Mouse (Mus musculus): ENCODE measurements around the gene Chrne. TPM values are rescaled to one million over a fixed set of nuclear protein-coding genes. Genes with fewer than 3 reads are reported as not detected.

The Chrne gene
- total and polyA plus RNA-seq, 3 experiments: not detected

- peaks cover 4% of the 10 kb centered on the region for H3K79me2 ChIP-seq (replicated peaks; ENCODE audit: control insufficient read depth, insufficient read depth, low read length)
- peaks cover 14% of the 10 kb centered on the region for H3K36me3 ChIP-seq (ENCODE audit: control insufficient read depth, insufficient read depth, low read length)
- peak within 1 kb of the TSS; percentile 77 for H3K9ac ChIP-seq (ENCODE audit: low read depth, low read length)
- H3K4me3 ChIP-seq: peak within 1 kb of the TSS; percentile 100
- WGBS: 42% methylated on average over 3 of the region's 3 CpGs
- intact Hi-C loops (cut with DNase I): no loop called here
- peaks cover 1% of the 10 kb centered on the region; the same call in 1 of the 2 replicates for H3K4me1 ChIP-seq (ENCODE audit: control insufficient read depth, insufficient read depth, low read length)
- TF ChIP-seq POLR2A (IDR thresholded peaks at IDR 0.05; ENCODE audit: insufficient read depth, low read depth, low read length): peak; percentile 65
- TF ChIP-seq CTCF (IDR thresholded peaks at IDR 0.05): no peak
- peak in 1 of 2 experiments; percentile 51 for DNase-seq
- peak within 1 kb of the TSS; percentile 99 for H3K27ac ChIP-seq
- no peaks in the 10 kb centered on the region for H3K27me3 ChIP-seq (ENCODE audit: control insufficient read depth, insufficient read depth, low read length)
Measured at GRCm38 (mm10) chr11:70656964-70657363, 37.9 kb upstream of the Chrne start, which contains the start of gene Eno3. Gene Eno3, plus strand, starts transcription at chr11:70657202.

- Histone ChIP-seq H3K27ac (peak overlapping the region; percentile 99), H3K36me3 (ENCODE audit: control insufficient read depth, insufficient read depth, low read length) (peaks cover 14% of the 10 kb centered on the region), H3K9ac (ENCODE audit: low read depth, low read length) (peak overlapping the region; percentile 13), H3K27me3 (ENCODE audit: control insufficient read depth, insufficient read depth, low read length) (no peaks in the 10 kb centered on the region), H3K4me3 (peak overlapping the region; percentile 100), H3K4me1 (ENCODE audit: control insufficient read depth, insufficient read depth, low read length) (peaks cover 3% of the 10 kb centered on the region; the same call in 1 of the 2 replicates), H3K79me2 (replicated peaks; ENCODE audit: control insufficient read depth, insufficient read depth, low read length) (peaks cover 4% of the 10 kb centered on the region)
- peak; percentile 81 to 86 for DNase-seq
- 16% methylated on average over 16 of the region's 16 CpGs for WGBS
- intact Hi-C loops (cut with DNase I): no loop called here
- peak; percentile 62 for TF ChIP-seq POLR2A (IDR thresholded peaks at IDR 0.05; ENCODE audit: insufficient read depth, low read depth, low read length)
- TF ChIP-seq CTCF (IDR thresholded peaks at IDR 0.05): no peak
- no peak for TF ChIP-seq EP300 (IDR thresholded peaks at IDR 0.05; ENCODE audit: insufficient read depth, low read depth, low read length)
Measured at GRCm38 (mm10) chr11:70656456-70656927, 37.5 kb upstream of the Chrne start.

GRCm38 (mm10) chr11:70655571-70656455, 36.8 kb upstream of the Chrne start:
- peak; percentile 82 to 83 for DNase-seq
- Histone ChIP-seq H3K4me1 (ENCODE audit: control insufficient read depth, insufficient read depth, low read length) (peaks cover 3% of the 10 kb centered on the region; the same call in 1 of the 2 replicates), H3K27me3 (ENCODE audit: control insufficient read depth, insufficient read depth, low read length) (no peaks in the 10 kb centered on the region), H3K79me2 (replicated peaks; ENCODE audit: control insufficient read depth, insufficient read depth, low read length) (peaks cover 4% of the 10 kb centered on the region), H3K4me3 (peak overlapping the region; percentile 100), H3K36me3 (ENCODE audit: control insufficient read depth, insufficient read depth, low read length) (peaks cover 17% of the 10 kb centered on the region), H3K27ac (peak overlapping the region; percentile 99), H3K9ac (ENCODE audit: low read depth, low read length) (peak overlapping the region; percentile 77)
- 2% methylated on average over 61 of the region's 61 CpGs for WGBS
- intact Hi-C loops (cut with DNase I): loop anchor here (2.0 kb wide), 1 partner anchor 13 kb away; the partner anchor contains the start of gene Spag7
- no peak; the same call in 1 of the 2 replicates for TF ChIP-seq POLR2A (IDR thresholded peaks at IDR 0.05; ENCODE audit: insufficient read depth, low read depth, low read length)
- TF ChIP-seq EP300 (IDR thresholded peaks at IDR 0.05; ENCODE audit: insufficient read depth, low read depth, low read length): no peak
- no peak for TF ChIP-seq CTCF (IDR thresholded peaks at IDR 0.05)

- 1% methylated on average over 48 of the region's 48 CpGs for WGBS
- Histone ChIP-seq H3K27me3 (ENCODE audit: control insufficient read depth, insufficient read depth, low read length) (no peaks in the 10 kb centered on the region), H3K36me3 (ENCODE audit: control insufficient read depth, insufficient read depth, low read length) (peaks cover 19% of the 10 kb centered on the region), H3K79me2 (replicated peaks; ENCODE audit: control insufficient read depth, insufficient read depth, low read length) (peaks cover 4% of the 10 kb centered on the region), H3K27ac (peak overlapping the region; percentile 99), H3K4me1 (ENCODE audit: control insufficient read depth, insufficient read depth, low read length) (peaks cover 3% of the 10 kb centered on the region; the same call in 1 of the 2 replicates), H3K4me3 (peak overlapping the region; percentile 100), H3K9ac (ENCODE audit: low read depth, low read length) (peak overlapping the region; percentile 77)
- 0 out of 2 replicates have a peak, but pooled peaks have one; percentile 55 for TF ChIP-seq EP300 (IDR thresholded peaks at IDR 0.05; ENCODE audit: insufficient read depth, low read depth, low read length)
- TF ChIP-seq CTCF (IDR thresholded peaks at IDR 0.05): no peak
- peak; percentile 79 for TF ChIP-seq POLR2A (IDR thresholded peaks at IDR 0.05; ENCODE audit: insufficient read depth, low read depth, low read length)
- intact Hi-C loops (cut with DNase I): loop anchor here (2.0 kb wide), 1 partner anchor 14 kb away; the partner anchor contains the start of gene Spag7
- DNase-seq: peak; percentile 89 to 90
Measured at GRCm38 (mm10) chr11:70654923-70655570, 36.0 kb upstream of the Chrne start.

GRCm38 (mm10) chr11:70654198-70654922, 35.3 kb upstream of the Chrne start, which contains the start of gene Pfn1:
Gene Pfn1, minus strand, starts transcription at chr11:70654644.
- Histone ChIP-seq H3K79me2 (replicated peaks; ENCODE audit: control insufficient read depth, insufficient read depth, low read length) (peaks cover 4% of the 10 kb centered on the region), H3K9ac (ENCODE audit: low read depth, low read length) (peak within 1 kb of the TSS; percentile 98), H3K4me1 (ENCODE audit: control insufficient read depth, insufficient read depth, low read length) (peaks cover 3% of the 10 kb centered on the region; the same call in 1 of the 2 replicates), H3K4me3 (peak within 1 kb of the TSS; percentile 100), H3K27me3 (ENCODE audit: control insufficient read depth, insufficient read depth, low read length) (no peaks in the 10 kb centered on the region), H3K36me3 (ENCODE audit: control insufficient read depth, insufficient read depth, low read length) (peaks cover 22% of the 10 kb centered on the region), H3K27ac (peak within 1 kb of the TSS; percentile 99)
- under 1% methylated on average over 56 of the region's 61 CpGs for WGBS
- DNase-seq: peak; percentile 82 to 85
- TF ChIP-seq CTCF (IDR thresholded peaks at IDR 0.05) (no peak), POLR2A (IDR thresholded peaks at IDR 0.05; ENCODE audit: insufficient read depth, low read depth, low read length) (peak; percentile 86), EP300 (IDR thresholded peaks at IDR 0.05; ENCODE audit: insufficient read depth, low read depth, low read length) (no peak)
- intact Hi-C loops (cut with DNase I): loop anchor here (2.0 kb wide), 1 partner anchor 14 kb away; the partner anchor contains the start of gene Spag7
